Mouse (Mus musculus) spleen, embryonic (tissue): ENCODE measurements around the gene Kifc1.
"Not testable (repeated sequence)": the region's sequence is repeated elsewhere in the genome, so short reads cannot be mapped to it uniquely, and the experiment has no call there.

ENCODE experiments used
- CTCF ChIA-PET: fragments of 350-600 bp; sonication (Branson Sonifier 250); formaldehyde crosslinking; loops from one replicate; lab custom pipeline; 2022; lab: Charles Lee

Kifc1 gene

DNA sequence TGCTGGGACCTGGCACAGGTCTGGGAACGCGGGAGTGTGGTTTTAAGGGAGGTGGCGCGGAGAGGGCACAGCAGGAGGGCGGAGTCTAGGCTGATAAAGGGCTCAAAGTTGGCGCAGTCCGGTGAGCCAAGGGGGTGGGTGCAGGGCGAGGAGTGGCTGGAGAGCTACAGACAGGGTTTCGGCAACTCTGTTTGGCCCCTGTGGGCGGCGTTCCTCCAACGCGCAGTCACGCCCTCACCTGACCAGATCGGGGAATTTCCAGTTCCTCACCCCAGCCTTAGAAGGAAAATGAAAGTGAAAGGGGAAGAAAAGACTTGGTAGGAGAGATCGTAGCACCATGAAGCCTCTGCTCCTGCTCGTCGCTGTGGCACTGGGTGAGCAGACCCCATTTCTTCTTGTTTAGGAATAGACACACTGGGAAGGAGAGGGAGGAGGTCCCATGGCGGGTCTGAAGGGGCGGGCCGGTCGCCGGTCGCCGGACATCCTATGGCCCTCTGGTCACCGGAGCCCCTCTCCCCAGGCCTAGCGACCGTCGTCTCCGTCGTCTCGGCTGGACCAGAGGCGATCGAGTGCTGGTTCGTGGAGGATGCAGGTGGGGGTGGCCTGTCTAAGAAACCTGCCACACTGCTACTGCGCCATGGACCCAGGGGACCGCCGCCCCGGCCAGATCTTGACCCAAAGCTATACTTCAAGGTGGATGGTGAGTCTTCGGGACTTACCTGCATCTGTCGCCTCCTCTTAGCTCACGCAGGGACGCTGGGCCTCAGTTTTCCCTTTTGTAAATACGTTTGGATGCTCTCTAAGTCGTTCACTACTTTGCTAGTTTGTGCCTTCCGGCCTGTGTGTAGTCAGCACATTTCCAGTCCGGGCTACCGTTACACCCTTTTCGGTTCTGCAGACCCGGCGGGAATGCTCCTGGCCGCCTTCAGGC is 29.2 kb upstream of the Kifc1 start:
- CTCF ChIA-PET = interaction anchor here (0.6 kb wide), 1 partner anchor 917 kb away, joined by 3 read pairs; no protein-coding TSS in a partner anchor

DNA sequence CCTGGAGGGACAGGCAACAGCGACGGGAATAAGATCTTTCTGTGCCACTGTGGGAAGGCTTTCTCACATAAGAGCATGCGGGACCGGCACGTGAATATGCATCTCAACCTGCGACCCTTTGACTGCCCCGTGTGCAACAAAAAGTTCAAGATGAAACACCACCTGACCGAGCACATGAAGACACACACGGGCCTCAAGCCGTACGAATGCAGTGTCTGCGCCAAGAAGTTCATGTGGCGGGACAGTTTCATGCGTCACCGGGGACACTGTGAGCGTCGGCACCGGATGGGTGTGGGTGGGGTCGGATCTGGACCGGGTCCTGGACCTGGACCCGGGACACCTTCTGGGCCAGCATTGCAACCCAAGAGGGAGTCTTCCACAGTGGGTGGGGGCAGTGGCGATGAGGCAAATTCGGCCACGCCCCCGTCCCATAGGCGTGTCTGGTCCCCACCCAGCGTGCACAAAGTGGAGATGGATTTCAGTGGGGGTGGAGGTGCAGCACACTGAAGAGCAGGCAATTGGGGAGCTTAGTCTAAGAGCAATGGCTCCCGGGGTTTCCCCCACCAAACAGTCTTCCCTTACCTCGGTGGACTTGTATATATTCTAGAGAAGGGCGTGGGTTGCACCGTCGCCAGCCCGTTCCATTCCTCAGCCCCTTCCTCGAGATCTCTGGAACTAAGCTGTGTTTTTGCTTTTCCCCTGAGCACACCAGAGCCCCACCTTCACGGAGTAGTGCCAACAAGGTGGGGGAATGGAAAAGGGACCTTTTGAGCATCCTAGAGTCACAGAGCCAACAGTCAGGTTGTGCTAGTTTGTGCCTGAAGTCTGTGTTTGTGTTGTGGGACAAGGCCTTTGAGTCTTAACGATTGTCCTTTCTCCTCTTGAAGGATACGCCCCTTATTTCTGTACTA is 28.1 kb upstream of the Kifc1 start:
- CTCF ChIA-PET = no interaction called here

DNA sequence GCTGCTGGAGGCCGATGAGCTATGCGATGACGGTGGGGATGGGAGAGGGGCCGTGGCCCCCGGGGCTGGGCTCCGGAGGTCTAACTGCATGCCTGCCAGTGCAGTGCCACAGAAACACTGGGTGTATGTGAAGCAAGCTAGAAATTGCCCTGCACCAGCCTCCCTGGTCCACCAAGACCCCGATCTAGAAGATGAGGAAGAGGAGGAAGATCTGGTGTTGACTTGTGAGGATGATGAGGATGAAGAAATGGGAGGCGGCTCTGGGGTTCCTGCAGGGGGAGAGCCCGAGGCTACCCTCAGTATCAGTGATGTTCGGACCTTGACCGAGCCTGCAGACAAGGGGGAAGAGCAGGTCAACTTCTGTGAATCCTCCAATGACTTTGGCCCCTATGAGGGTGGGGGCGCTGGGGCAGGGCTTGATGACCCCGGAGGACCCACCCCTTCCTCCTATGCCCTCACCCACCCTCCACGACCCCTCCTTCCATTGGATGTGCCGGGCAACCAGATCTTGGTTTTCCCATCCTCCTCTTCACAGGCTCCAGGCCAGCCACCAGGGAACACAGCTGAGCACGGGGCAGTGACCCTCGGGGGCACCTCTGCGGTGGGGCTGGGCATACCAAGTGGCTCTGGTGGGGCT is 27.3 kb upstream of the Kifc1 start:
- CTCF ChIA-PET = interaction anchor here (0.7 kb wide), 1 partner anchor 10 kb away, joined by 3 read pairs; no protein-coding TSS in a partner anchor

DNA sequence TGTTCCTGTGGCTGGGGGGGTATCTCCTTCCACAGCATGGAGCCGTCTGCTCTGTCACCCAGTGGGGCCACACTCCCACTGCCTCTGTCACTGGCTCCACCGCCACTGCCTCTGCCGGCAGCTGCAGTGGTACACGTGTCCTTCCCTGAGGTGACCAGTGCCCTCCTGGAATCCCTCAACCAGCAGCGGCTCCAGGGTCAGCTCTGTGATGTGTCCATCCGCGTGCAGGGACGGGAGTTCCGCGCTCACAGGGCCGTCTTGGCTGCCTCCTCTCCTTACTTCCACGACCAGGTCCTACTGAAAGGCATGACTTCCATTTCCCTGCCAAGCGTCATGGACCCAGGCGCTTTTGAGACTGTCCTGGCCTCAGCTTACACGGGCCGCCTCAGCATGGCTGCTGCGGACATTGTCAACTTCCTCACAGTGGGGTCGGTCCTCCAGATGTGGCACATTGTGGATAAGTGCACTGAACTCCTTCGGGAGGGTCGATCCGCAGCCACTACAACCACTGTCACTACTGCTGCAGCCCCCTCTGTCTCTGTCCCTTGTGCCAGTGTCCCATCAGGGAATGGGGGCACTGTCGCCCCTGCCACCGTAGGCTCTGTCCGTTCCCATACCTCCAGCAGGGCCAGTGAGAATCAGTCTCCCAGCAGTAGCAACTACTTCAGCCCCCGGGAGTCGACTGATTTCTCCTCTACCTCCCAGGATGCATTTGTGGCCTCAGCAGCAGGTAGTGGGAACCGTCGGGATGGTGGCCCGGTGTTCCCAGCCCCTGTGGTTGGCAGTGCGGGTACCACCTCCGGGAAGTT is 26.6 kb upstream of the Kifc1 start:
- CTCF ChIA-PET = interaction anchor here (0.7 kb wide), 1 partner anchor 11 kb away, joined by 3 read pairs; no protein-coding TSS in a partner anchor

DNA sequence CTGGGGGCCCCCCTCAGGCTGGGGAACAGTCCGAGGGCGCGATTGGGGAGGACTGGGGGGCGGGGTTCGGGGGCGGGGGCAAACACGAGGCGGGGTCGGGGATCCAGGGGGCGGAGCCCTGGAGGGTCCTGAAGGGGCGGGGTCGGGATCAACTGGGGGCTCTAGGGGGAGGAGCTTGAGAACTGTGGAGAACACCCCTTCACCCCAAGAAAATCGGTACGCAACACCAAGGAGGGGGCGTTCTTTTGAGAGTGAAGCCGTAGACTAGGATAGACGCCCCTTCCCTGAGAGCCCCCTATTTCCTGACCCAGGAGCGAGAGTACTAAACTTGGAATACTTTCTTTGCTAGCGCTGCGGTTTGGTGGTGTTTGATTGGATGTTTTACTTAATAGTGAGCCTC is 25.8 kb upstream of the Kifc1 start:
- CTCF ChIA-PET = no interaction called here

DNA sequence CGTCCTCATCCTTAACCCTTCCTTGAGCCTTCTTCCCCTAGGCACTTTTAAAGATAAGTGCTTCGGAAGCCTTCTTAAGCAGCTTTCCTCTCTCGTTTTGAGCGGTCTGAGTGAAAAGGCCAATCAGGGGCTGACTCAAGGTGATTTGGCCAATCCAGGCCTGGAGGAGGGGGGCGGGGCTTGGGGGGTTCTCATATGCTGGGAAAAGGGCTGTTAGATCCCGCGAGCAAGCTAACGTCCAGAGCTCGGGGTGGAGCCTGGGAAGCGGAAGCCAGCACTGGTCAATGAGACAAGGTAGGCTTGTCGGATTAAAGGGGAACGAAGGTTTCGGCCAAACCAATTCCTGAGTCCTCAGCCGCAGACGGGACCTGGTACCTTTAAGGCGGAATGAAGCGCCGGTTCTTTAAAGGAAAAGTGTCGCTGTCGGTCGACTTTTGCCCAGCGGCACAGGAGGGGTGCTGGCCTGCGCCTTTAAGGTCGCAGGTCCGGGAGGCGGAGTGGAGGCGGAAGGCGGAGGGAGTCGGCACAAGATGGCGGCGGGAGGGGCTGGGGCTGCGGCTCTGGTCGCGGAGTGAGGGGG is 25.3 kb upstream of the Kifc1 start, which contains the start of the genes Tapbp and Zbtb22:
Gene Tapbp (plus strand): TSS at position 229 of the 580 bp plus-strand sequence.
Gene Zbtb22 (plus strand): TSS at position 234 of the 580 bp plus-strand sequence.
- CTCF ChIA-PET = interaction anchor here (0.6 to 1.4 kb wide), 2 partner anchors 18 to 1290 kb away, joined by 3 to 6 read pairs; no protein-coding TSS in a partner anchor

DNA sequence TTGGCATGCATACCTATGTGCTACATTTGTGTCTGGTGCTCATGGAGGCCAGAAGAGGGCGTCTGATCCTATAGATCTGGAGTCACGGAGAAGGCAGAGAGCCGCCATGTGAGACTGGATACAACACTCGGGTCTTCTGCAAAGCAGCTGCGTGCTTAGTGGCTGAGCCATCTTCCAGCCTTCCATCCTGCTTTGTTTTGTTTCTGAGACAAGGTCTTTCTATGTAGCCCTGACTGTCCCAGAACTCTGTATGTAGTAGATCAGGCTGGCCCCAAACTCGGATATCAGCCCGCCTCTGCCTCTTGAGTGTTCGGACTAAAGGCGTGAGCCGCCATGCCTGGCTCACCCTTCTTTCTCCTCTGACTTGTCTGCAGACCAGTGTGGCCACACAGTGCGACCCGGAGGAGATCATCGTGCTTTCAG is 24.5 kb upstream of the Kifc1 start:
- CTCF ChIA-PET = interaction anchor here (0.6 to 1.4 kb wide), 3 partner anchors 17 to 1291 kb away, joined by 3 to 6 read pairs (median 5); no protein-coding TSS in a partner anchor

DNA sequence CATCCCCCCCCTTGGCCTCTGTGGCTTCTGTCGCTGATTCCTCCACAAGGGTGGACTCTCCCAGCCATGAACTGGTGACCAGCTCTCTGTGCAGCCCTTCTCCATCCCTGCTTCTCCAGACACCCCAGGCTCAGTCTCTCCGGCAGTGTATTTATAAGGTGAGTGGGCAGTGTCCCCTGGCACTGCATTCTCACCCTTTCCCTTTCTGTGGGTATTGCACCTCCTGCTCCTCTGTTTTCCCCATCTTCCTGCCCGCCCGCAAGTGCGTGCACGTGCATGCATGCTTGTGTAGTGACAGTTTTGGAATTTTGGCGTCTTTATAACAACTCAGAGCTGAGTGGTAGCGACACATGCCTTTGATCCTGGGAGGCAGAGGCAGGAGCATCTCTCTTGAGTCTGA is 23.4 kb upstream of the Kifc1 start:
- CTCF ChIA-PET = no interaction called here

DNA sequence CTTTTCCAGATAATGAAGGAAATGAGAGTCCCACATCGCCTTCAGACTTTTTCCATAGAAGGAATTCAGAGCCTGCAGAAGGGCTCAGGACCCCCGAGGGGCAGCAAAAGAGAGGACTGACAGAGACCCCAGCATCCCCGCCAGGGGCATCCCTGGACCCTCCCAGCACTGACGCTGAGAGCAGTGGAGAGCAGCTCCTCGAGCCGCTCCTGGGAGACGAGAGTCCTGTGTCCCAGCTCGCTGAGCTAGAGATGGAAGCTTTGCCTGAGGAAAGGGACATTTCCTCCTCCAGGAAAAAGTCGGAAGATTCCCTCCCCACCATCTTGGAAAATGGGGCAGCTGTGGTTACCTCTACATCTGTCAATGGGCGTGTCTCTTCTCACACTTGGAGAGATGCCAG is 22.8 kb upstream of the Kifc1 start:
- CTCF ChIA-PET = no interaction called here

DNA sequence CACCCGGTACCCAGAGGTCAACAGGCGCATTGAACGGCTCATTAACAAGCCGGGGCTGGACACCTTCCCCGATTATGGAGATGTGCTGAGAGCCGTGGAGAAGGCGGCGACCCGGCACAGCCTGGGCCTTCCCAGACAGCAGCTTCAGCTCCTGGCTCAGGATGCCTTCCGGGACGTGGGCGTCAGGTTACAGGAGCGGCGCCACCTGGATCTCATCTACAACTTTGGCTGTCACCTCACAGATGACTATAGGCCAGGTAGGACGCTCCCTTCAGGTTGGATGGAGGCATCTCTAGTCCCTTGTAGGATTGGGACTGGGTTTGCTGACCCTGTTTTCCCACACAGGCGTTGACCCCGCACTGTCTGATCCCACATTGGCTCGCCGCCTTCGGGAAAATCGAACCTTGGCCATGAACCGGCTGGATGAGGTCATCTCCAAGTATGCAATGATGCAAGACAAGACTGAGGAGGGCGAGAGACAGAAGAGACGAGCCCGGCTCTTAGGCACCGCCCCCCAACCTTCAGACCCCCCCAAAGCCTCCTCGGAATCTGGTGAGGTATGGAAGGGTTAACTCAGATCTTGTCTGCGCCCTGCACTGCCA is 21.5 kb upstream of the Kifc1 start:
- CTCF ChIA-PET = interaction anchor here (0.6 to 1.1 kb wide), 2 partner anchors 17 to 1925 kb away, joined by 5 to 14 read pairs; no protein-coding TSS in a partner anchor

DNA sequence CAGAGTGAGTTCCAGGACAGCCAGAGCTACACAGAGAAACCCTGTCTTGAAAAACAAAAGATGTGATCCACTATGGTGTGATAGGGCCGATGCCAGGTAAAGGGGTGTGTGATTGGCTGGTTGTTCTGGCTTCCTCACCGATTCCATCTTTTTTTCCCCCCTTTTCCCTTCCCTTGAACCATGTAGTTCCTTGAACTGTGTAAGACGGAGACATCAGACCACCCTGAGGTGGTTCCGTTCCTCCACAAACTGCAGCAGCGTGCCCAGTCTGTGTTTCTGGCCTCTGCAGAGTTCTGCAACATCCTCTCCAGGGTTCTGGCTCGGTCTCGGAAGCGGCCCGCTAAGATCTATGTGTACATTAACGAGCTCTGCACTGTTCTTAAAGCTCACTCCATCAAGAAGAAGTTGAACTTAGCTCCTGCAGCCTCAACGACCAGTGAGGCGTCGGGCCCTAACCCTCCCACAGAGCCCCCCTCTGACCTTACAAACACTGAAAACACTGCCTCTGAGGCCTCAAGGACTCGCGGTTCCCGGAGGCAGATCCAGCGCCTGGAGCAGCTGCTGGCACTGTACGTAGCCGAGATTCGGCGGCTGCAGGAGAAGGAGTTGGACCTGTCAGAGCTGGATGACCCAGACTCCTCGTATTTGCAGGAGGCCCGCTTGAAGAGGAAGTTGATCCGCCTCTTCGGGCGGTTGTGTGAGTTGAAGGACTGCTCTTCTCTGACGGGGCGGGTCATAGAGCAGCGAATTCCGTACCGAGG is 20.8 kb upstream of the Kifc1 start:
- CTCF ChIA-PET = interaction anchor here (0.5 to 1.1 kb wide), 4 partner anchors 16 to 1926 kb away, joined by 3 to 14 read pairs (median 5); no protein-coding TSS in a partner anchor

DNA sequence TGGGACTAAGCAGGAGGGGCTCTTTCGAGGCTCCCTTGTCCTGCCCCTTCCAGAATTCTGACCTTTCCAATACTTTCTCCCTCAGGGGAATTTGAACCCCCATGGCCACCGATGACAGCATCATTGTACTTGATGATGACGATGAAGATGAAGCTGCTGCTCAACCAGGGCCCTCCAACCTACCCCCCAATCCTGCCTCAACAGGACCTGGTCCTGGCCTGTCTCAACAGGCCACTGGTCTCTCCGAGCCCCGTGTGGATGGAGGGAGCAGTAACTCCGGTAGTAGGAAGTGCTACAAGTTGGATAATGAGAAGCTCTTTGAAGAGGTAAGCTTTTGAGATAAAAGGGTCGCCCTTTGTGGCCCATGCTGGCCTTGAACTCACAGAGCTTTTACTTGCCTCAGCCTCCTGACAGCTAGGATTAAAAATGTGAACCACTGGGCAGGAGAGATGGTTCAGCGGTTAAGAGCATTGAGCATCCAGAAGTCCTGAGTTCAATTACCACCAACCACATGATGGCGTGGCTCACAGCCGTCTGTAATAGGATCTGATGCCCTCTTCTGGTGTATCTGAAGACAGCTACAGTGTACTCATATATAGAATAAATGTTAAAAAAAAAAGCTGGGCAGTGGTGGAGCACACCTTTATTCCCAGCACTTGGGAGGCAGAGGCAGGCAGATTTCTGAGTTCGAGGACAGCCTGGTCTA is 20.0 kb upstream of the Kifc1 start:
- CTCF ChIA-PET = interaction anchor here (0.5 to 1.1 kb wide), 6 partner anchors 11 to 470 kb away, joined by 3 to 6 read pairs (median 5); no protein-coding TSS in a partner anchor

DNA sequence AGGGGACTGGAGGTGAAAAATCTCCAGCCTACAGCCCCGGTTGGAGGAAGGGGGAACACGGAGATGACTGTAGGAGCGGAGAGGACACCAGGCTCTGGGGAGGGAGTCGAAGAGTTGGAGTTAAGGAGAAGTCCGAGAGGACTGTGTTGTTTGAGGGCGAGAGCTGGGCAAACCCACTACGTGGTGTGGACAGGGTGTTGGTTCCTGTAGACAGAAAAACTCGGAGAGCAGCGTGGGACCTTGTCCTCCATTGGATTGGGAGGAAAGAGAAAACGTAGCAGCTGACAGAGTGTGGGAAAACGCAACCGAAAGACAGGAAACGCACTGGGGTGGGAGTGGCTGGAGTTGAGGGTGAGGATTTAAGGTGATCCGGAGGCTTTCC is 19.4 kb upstream of the Kifc1 start:
- CTCF ChIA-PET = interaction anchor here (0.9 to 1.0 kb wide), 2 partner anchors 12 kb away, joined by 3 to 6 read pairs; no protein-coding TSS in a partner anchor

DNA sequence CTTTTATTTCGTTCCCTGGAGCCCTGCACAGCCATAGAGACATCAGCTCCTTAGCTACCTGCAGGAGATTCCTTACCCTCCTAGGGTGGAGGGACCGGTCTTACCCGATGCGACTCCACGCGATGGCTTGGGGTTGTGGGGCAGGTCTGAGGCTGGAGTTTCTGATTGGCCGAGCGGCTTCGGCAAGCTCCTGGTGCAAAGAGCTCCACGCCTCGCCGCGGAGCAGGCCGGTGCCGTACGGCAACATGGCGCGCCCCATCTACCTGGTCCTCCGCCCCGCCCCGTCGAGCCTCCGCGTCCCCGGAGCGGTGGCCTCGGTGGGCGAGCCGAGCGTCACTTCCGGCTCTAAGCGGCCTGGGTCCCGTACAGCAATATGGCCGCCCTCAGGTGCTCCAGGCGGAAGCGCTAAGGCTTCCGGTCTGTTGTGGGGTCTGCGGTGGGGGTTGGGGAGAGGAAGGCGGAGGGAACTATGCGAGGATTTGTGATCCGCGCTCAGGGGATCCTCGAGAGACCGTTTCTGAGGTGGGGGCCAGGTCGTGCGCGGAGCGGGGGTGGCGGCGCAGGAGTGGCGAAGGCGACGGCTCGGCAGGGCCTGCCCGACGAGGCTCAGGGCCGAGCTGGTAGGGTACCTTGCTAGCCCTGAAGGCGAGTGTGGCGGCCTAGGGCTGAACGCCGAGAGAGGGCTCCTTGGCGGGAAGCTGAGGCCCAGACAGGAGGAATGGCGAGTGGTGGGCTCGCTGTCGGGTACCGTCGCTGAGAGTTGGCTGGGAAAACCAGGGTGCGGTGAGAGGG is 18.8 kb upstream of the Kifc1 start, which contains the start of gene Daxx:
Gene Daxx (plus strand): TSS at position 338 of the 792 bp plus-strand sequence.
- CTCF ChIA-PET = interaction anchor here (1.0 kb wide), 1 partner anchor 12 kb away, joined by 3 read pairs; no protein-coding TSS in a partner anchor

DNA sequence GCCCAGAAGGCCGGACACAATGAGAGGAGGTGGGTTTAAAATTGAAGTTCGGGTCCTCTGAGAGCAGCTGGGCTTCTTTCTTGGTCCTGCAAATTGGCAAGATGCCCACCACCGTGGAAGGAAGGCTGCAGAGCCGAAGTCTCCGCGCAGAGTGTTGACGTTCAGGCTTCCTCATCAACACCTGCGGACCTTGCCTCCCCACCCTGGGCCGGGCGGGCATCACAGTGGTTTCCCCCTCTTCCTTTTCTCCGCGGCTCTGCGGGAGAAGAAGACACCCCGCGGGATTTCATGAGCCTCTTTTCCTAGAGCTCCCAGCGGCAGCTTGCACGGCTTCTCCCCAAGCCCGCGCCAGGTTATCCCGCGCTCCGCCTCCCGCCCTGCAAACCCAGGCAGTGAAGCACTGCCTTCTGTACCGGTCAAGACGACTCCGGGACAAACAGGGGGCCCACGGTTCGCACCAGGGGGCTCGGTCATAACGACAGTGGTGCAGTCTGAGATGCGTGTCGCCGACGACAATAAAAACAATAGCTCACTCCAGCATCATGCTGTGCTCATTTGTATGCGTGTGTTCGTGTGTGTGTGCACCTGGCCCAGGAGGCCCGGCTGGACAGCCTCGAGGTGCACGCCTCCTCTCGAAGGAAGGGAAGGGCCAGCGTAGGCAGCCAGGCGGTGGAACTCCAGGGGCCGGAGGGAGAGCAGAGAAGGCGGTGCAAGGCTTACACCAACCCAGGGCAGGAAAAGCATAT is 18.0 kb upstream of the Kifc1 start:
- CTCF ChIA-PET = interaction anchor here (1.6 kb wide), 1 partner anchor 11 kb away, joined by 3 read pairs; no protein-coding TSS in a partner anchor

DNA sequence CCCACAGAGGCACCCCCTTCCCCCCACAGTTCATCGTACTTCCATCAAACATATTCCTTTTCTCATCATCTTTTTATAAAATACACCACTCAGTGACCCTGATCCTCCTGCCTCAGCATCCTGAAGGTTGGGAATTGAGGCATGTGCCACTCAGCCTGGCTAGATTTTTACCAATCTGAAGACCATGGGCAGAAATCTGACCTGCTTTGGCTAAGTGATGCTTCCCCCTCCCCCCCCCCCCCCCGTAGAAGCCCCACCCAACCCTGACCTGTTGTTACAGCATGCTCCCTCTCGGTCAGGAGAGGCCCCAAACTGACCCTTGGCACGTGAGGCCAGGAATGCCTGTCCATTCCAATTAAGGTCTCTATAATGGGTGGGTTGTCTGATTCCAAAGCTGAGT is 14.4 kb upstream of the Kifc1 start, which contains the start of gene Platr17:
Gene Platr17 (plus strand): TSS at position 301 of the 400 bp plus-strand sequence.
- CTCF ChIA-PET = not testable (repeated sequence)
